Mouse (Mus musculus) B cell, adult 2 months (primary cell): Measurements from ENCODE around the gene Hoxd11.

Source experiments
- DNase-seq, 2 experiments: peaks; one replicate each; pipeline ENCODE4 v3.0.0; 2022

Gene Hoxd11

GRCm38 (mm10) chr2:74710929-74711543 is 31.7 kb downstream of the Hoxd11 start:
- DNase-seq = no peak

- DNase-seq = no peak
These were observed 32.6 kb downstream of the Hoxd11 start, which contains the start of the genes Hoxd3 and Hoxd4 for GRCm38 (mm10) chr2:74711721-74712621. Gene Hoxd3 (plus strand): TSS chr2:74711927. Gene Hoxd4 (plus strand): TSS chr2:74711929.

GRCm38 (mm10) chr2:74713239-74714150 is 34.1 kb downstream of the Hoxd11 start:
- DNase-seq = no peak

- no peak for DNase-seq
These were observed 34.9 kb downstream of the Hoxd11 start for GRCm38 (mm10) chr2:74714156-74714789.

GRCm38 (mm10) chr2:74714881-74715280 is 35.5 kb downstream of the Hoxd11 start:
- no peak for DNase-seq

- peak; percentile 72 for DNase-seq
These were observed 36.3 kb downstream of the Hoxd11 start for GRCm38 (mm10) chr2:74715504-74716241.

GRCm38 (mm10) chr2:74720384-74720783 is 41.0 kb downstream of the Hoxd11 start:
- no peak for DNase-seq

GRCm38 (mm10) chr2:74720955-74721491 is 41.7 kb downstream of the Hoxd11 start:
- DNase-seq = no peak

GRCm38 (mm10) chr2:74721882-74722281 is 42.5 kb downstream of the Hoxd11 start:
- no peak for DNase-seq

- DNase-seq = no peak
These were observed 43.6 kb downstream of the Hoxd11 start for GRCm38 (mm10) chr2:74722949-74723348.

- no peak for DNase-seq
These were observed 45.1 kb downstream of the Hoxd11 start for GRCm38 (mm10) chr2:74724244-74725015.

GRCm38 (mm10) chr2:74725171-74725570 is 45.8 kb downstream of the Hoxd11 start:
- no peak for DNase-seq

GRCm38 (mm10) chr2:74726551-74726950 is 47.2 kb downstream of the Hoxd11 start, which contains the start of gene Gm28230:
Gene Gm28230 (plus strand): TSS chr2:74726728.
- DNase-seq = no peak

- DNase-seq = no peak
These were observed 47.7 kb downstream of the Hoxd11 start for GRCm38 (mm10) chr2:74726973-74727639.

- DNase-seq = no peak
These were observed 48.4 kb downstream of the Hoxd11 start for GRCm38 (mm10) chr2:74727640-74728302.

- no peak for DNase-seq
These were observed 48.9 kb downstream of the Hoxd11 start for GRCm38 (mm10) chr2:74728303-74728680.

GRCm38 (mm10) chr2:74730331-74730730 is 51.0 kb downstream of the Hoxd11 start:
- no peak for DNase-seq

GRCm38 (mm10) chr2:74731055-74731454 is 51.7 kb downstream of the Hoxd11 start:
- no peak for DNase-seq

- no peak for DNase-seq
These were observed 52.6 kb downstream of the Hoxd11 start for GRCm38 (mm10) chr2:74731799-74732512.
